Mouse (Mus musculus): Measurements from ENCODE around the gene Herc4. TPM values are rescaled to one million over a fixed set of nuclear protein-coding genes. Genes with fewer than 3 reads are reported as not detected.

Herc4 gene
- polyA plus RNA-seq, 1 experiment: 1.4 TPM

GRCm38 (mm10) chr10:63352111-63352510 lies 108.5 kb downstream of the Herc4 start:
- Histone ChIP-seq H3K4me1 (ENCODE audit: control insufficient read depth) (no peaks in the 10 kb centered on the region), H3K4me3 (replicated peaks) (no peak overlapping the region), H3K27me3 (ENCODE audit: control insufficient read depth) (peaks cover 8% of the 10 kb centered on the region), H3K36me3 (ENCODE audit: control insufficient read depth) (no peaks in the 10 kb centered on the region), H3K9me3 (ENCODE audit: control insufficient read depth, low read length) (peaks cover 4% of the 10 kb centered on the region; the same call in 1 of the 2 replicates)
- TF ChIP-seq TAL1 (IDR thresholded peaks at IDR 0.05; ENCODE audit: low read length) (no peak), GATA1 (IDR thresholded peaks at IDR 0.05; ENCODE audit: low read length) (no peak)

- no peak for TF ChIP-seq GATA1 (IDR thresholded peaks at IDR 0.05; ENCODE audit: low read length)
- TF ChIP-seq TAL1 (IDR thresholded peaks at IDR 0.05; ENCODE audit: low read length): no peak
- Histone ChIP-seq H3K36me3 (ENCODE audit: control insufficient read depth) (no peaks in the 10 kb centered on the region), H3K4me3 (replicated peaks) (no peak overlapping the region)
Measured at GRCm38 (mm10) chr10:63360502-63360901, 116.9 kb downstream of the Herc4 start.

GRCm38 (mm10) chr10:63365918-63366455 lies 122.4 kb downstream of the Herc4 start:
- no peak for TF ChIP-seq GATA1 (IDR thresholded peaks at IDR 0.05; ENCODE audit: low read length)
- TF ChIP-seq TAL1 (IDR thresholded peaks at IDR 0.05; ENCODE audit: low read length): no peak
- peaks cover 4% of the 10 kb centered on the region; the same call in 1 of the 2 replicates for H3K9me3 ChIP-seq (ENCODE audit: control insufficient read depth, low read length)

More at GRCm38 (mm10) chr10:63360502-63360901, 116.9 kb downstream of the Herc4 start:
- Histone ChIP-seq H3K9me3 (ENCODE audit: control insufficient read depth, low read length) (peaks cover 4% of the 10 kb centered on the region; the same call in 1 of the 2 replicates), H3K4me1 (ENCODE audit: control insufficient read depth) (no peaks in the 10 kb centered on the region; the same call in 1 of the 2 replicates), H3K27me3 (ENCODE audit: control insufficient read depth) (no peaks in the 10 kb centered on the region)

GRCm38 (mm10) chr10:63367386-63367785 lies 123.8 kb downstream of the Herc4 start:
- Histone ChIP-seq H3K36me3 (ENCODE audit: control insufficient read depth) (no peaks in the 10 kb centered on the region), H3K4me3 (replicated peaks) (no peak overlapping the region), H3K4me1 (ENCODE audit: control insufficient read depth) (no peaks in the 10 kb centered on the region; the same call in 1 of the 2 replicates), H3K9me3 (ENCODE audit: control insufficient read depth, low read length) (peaks cover 4% of the 10 kb centered on the region; the same call in 1 of the 2 replicates), H3K27me3 (ENCODE audit: control insufficient read depth) (no peaks in the 10 kb centered on the region)
- no peak for TF ChIP-seq GATA1 (IDR thresholded peaks at IDR 0.05; ENCODE audit: low read length)
- no peak for TF ChIP-seq TAL1 (IDR thresholded peaks at IDR 0.05; ENCODE audit: low read length)

More at GRCm38 (mm10) chr10:63365918-63366455, 122.4 kb downstream of the Herc4 start:
- Histone ChIP-seq H3K4me3 (replicated peaks) (no peak overlapping the region), H3K4me1 (ENCODE audit: control insufficient read depth) (no peaks in the 10 kb centered on the region; the same call in 1 of the 2 replicates), H3K36me3 (ENCODE audit: control insufficient read depth) (no peaks in the 10 kb centered on the region), H3K27me3 (ENCODE audit: control insufficient read depth) (no peaks in the 10 kb centered on the region)

Other genes starting within 250 kb of the Herc4 start
- 2.2 and 2.4 TPM in 2 replicates for gene Hnrnph3, start 219.6 kb upstream of the Herc4 start, polyA plus RNA-seq (2012)
- not detected in 2 replicates for gene Pbld2, start 219.5 kb upstream of the Herc4 start, polyA plus RNA-seq (2012)
- gene Pbld1, start 183.6 kb upstream of the Herc4 start, polyA plus RNA-seq (2012): not detected in 2 replicates
- not detected in 2 replicates for gene Atoh7, start 144.2 kb upstream of the Herc4 start, polyA plus RNA-seq (2012)
- not detected in 2 replicates for gene Mypn, start 39.9 kb upstream of the Herc4 start, polyA plus RNA-seq (2012)
- gene Sirt1, start 137.9 kb downstream of the Herc4 start, polyA plus RNA-seq (2012): 0.28 and 0.56 TPM in 2 replicates
- gene Dnajc12, start 138.6 kb downstream of the Herc4 start, polyA plus RNA-seq (2012): 0.14 and 0.22 TPM in 2 replicates
- not detected in 2 replicates for gene Gm7075, start 178.0 kb downstream of the Herc4 start, polyA plus RNA-seq (2012)
- gene Ctnna3, start 186.3 kb downstream of the Herc4 start, polyA plus RNA-seq (2012): not detected in 2 replicates

Measured in erythroblast, embryonic 14.5 days (primary cell).